Mouse (Mus musculus) ES-E14 (cell line): ENCODE data around the gene Mllt3.

Source experiments
- MAFK ChIP-seq: IDR thresholded peaks from 2 replicates; pipeline ENCODE4 v1.6.1; 2014; ENCODE audit warnings: mild to moderate bottlenecking, low read depth, low read length, inconsistent platforms; ENCODE audit not compliant: insufficient read depth
- ZNF384 ChIP-seq: IDR thresholded peaks from 2 replicates; pipeline ENCODE4 v1.6.1; 2012; ENCODE audit warnings: low read depth, low read length, inconsistent platforms

DNA sequence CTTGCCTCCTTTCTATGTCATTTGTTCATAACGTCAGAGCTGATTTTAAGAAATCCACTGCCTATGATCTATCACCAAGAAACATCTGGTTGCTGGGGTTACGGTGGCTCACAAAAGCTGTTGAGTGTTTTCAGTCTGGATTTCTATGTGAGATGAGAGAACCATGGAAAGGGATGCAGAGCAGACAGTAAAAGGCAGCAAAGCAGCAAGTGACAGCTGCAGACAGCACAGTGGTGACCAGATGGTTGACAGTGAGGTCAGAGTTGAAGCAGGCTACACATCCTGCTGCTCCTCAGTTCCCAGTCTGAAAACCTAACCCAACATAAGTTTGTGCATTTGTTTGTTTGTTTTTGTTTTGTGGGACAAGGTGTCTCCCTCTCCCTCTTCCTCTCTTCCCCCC lies 42.2 kb upstream of the Mllt3 start:
- TF ChIP-seq MAFK, result no peak
- TF ChIP-seq ZNF384, result no peak
